Mouse (Mus musculus): ENCODE results near the gene Csf2rb2. TPM values are rescaled to one million over a fixed set of nuclear protein-coding genes. Genes with fewer than 3 reads are reported as not detected.
"Not testable (repeated sequence)": the region's sequence is repeated elsewhere in the genome, so short reads cannot be mapped to it uniquely, and the experiment has no call there.

Gene Csf2rb2
- polyA plus RNA-seq, 1 experiment: 17.2 TPM

DNA sequence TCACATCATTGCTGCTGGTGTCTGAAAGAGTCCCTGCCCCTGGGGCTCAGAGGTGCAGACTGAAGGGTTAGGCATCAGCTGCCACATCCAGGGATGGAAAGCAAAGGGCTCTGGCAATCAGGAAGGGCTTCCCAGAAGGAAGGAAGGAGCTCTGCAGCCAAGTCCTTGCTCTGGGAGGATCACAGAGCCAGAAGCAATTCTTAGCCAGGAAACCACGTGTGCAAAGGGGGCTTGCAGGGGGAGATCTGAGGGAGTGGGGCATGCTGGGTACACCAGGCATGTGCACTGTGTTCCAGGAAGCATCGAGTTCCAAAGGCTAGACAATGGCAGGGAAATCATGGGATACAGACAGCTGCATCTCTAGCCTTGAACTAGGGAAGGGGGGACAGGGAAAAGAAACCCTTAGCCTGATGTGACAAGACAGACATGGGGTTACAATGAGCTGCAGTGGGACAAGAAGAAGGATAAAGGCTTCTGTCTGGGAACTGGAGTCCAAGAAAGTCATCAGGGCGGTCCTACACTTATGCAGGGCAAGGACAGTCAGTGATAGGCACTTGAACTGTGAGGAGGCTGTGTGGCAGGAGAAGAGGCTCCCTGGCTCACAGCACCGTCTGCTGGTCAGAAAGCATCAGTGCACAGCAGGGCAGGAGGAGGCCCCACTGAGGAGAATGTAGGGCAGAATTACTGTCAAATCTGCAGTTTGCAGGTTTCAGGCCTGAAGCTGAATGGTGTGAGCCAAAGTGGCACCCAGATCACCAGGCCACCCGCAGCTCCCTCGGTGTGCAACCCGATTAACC, 34.3 kb upstream of the Csf2rb2 start:
- 52% methylated on average over 7 of the region's 7 CpGs for WGBS
- H3K4me3 ChIP-seq (ENCODE audit: control insufficient read depth, insufficient read depth, low read length); H3K27ac ChIP-seq (ENCODE audit: control insufficient read depth, insufficient read depth, low read length); H3K4me1 ChIP-seq (replicated peaks; ENCODE audit: control insufficient read depth, insufficient read depth, low read length); H3K27me3 ChIP-seq (ENCODE audit: control insufficient read depth, insufficient read depth, low read length); H3K36me3 ChIP-seq (ENCODE audit: control insufficient read depth, insufficient read depth, low read length): not testable (repeated sequence)
- 0 out of 2 replicates have a peak, but pooled peaks have one; percentile 40 for TF ChIP-seq CTCF (IDR thresholded peaks at IDR 0.05; ENCODE audit: borderline replicate concordance, control insufficient read depth, extremely low read depth, insufficient read depth, low read length, poor library complexity)
- DNase-seq: peak; percentile 14

DNA sequence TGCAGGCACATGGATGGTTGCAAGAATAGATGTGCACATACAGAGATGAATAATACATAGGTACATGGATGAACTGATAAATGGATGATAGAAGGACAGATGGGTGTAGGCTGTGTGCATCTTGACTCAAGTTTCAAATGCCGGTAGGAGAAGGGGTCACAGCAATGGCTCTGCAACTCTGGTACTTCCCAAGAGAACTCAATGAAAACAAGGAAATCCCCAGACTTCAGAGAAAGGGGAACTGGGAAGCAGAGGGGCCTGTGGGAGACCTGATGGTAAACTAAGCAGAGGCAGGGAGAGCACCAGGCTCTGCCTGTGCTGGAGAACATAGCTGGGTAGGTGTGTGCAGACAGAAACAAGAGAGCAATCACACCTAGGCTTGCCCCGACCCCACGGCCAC, 28.9 kb upstream of the Csf2rb2 start:
- DNase-seq: no peak
- no peak overlapping the region for H3K27ac ChIP-seq (ENCODE audit: control insufficient read depth, insufficient read depth, low read length)
- H3K4me1 ChIP-seq (replicated peaks; ENCODE audit: control insufficient read depth, insufficient read depth, low read length): no peaks in the 10 kb centered on the region
- H3K4me3 ChIP-seq (ENCODE audit: control insufficient read depth, insufficient read depth, low read length): no peak overlapping the region
- H3K36me3 ChIP-seq (ENCODE audit: control insufficient read depth, insufficient read depth, low read length): no peaks in the 10 kb centered on the region
- no peaks in the 10 kb centered on the region for H3K27me3 ChIP-seq (ENCODE audit: control insufficient read depth, insufficient read depth, low read length)
- 89% methylated on average over 3 of the region's 3 CpGs for WGBS
- TF ChIP-seq POLR2A (IDR thresholded peaks at IDR 0.05; ENCODE audit: control insufficient read depth, extremely low read depth, insufficient read depth, low read length, poor library complexity) (no peak), CTCF (IDR thresholded peaks at IDR 0.05; ENCODE audit: borderline replicate concordance, control insufficient read depth, extremely low read depth, insufficient read depth, low read length, poor library complexity) (no peak)

DNA sequence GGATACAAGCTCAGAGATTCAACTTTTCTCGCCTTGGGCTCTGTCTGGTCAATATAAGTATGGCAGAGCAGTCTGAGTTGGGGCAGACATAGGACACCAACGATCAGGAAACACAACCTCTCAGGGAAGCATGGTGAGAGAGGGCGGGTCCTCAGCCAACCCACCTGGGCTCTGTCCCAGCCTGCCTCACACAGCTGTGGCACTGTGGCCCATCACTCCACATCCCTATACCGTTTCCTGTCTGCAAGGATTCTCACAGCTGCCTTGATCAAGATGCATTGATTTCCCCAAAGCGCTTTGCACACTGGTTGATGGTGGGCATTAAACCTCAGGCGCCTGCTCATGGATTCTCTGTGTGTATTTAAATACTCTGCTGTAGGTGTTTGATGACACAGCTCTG, 27.5 kb upstream of the Csf2rb2 start:
- H3K4me1 ChIP-seq (replicated peaks; ENCODE audit: control insufficient read depth, insufficient read depth, low read length): no peaks in the 10 kb centered on the region
- H3K27me3 ChIP-seq (ENCODE audit: control insufficient read depth, insufficient read depth, low read length): no peaks in the 10 kb centered on the region
- no peaks in the 10 kb centered on the region for H3K36me3 ChIP-seq (ENCODE audit: control insufficient read depth, insufficient read depth, low read length)
- peak; percentile 11 for DNase-seq
- 18% methylated on average over 6 of the region's 6 CpGs for WGBS
- no peak overlapping the region for H3K4me3 ChIP-seq (ENCODE audit: control insufficient read depth, insufficient read depth, low read length)
- no peak for TF ChIP-seq CTCF (IDR thresholded peaks at IDR 0.05; ENCODE audit: borderline replicate concordance, control insufficient read depth, extremely low read depth, insufficient read depth, low read length, poor library complexity)
- no peak for TF ChIP-seq POLR2A (IDR thresholded peaks at IDR 0.05; ENCODE audit: control insufficient read depth, extremely low read depth, insufficient read depth, low read length, poor library complexity)
- no peak overlapping the region for H3K27ac ChIP-seq (ENCODE audit: control insufficient read depth, insufficient read depth, low read length)

DNA sequence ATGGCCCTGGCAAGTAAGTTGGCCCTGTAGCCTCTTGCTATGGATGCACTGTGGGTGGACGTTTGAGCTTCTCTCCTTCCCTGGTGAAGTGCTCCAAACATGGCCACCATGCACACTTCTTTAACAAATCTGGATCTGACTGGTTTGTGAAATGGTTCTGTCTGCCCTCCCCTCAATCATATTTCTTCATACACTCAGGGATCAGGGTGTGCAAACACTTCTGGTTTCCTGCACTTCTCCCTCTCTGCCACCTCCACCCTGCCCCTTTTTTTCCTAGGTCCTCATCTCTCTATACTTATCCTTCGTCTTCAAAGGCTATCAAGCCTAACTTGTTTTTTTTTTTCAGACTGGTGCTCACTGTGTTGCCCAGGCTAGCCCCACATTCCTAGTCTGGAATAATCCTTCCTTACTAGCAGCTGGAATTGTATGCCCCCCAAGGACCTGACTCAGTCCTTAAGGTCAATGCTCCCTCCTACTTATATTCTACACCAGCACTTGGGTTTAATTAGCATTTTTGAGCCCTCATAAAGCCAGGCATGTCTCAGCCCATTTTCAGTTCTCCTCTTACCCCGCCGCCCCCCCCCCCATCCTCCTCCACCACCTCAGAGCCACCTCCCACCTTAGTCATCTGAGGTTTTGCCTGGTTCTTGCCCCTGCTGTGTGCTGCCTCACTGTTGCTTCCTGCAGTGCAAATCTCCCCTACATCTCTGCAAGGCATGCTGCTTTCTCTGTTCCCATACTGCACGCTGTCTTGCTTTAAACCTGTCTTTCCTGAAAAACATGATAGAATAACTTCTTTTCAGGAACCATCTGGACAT, 26.2 kb upstream of the Csf2rb2 start:
- no peak overlapping the region for H3K27ac ChIP-seq (ENCODE audit: control insufficient read depth, insufficient read depth, low read length)
- no peaks in the 10 kb centered on the region for H3K4me1 ChIP-seq (replicated peaks; ENCODE audit: control insufficient read depth, insufficient read depth, low read length)
- no peaks in the 10 kb centered on the region for H3K36me3 ChIP-seq (ENCODE audit: control insufficient read depth, insufficient read depth, low read length)
- DNase-seq: no peak
- WGBS: 32% methylated on average over 5 of the region's 5 CpGs
- H3K4me3 ChIP-seq (ENCODE audit: control insufficient read depth, insufficient read depth, low read length): no peak overlapping the region
- TF ChIP-seq CTCF (IDR thresholded peaks at IDR 0.05; ENCODE audit: borderline replicate concordance, control insufficient read depth, extremely low read depth, insufficient read depth, low read length, poor library complexity) (no peak), POLR2A (IDR thresholded peaks at IDR 0.05; ENCODE audit: control insufficient read depth, extremely low read depth, insufficient read depth, low read length, poor library complexity) (no peak)
- H3K27me3 ChIP-seq (ENCODE audit: control insufficient read depth, insufficient read depth, low read length): no peaks in the 10 kb centered on the region

DNA sequence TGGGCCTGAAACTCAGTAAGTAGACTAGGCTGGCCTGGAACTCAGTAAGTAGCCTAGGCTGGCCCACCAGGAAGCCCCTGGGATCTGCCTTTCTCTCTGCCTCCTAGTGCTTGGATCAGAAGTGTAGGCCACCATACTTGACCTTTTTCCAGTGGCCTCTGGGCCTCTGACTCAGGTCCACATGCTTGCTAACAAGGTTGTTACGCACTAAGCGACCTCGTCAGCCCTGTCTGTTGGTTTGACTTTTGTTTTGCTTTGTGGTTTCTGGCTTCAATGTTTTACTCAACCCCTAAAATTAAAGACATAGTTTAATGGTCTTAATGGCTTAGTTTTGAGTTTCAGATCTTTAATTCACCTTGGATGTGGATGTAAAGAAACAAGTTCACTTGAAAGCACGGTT, 25.2 kb upstream of the Csf2rb2 start:
- WGBS: 74% methylated on average over 4 of the region's 4 CpGs
- TF ChIP-seq CTCF (IDR thresholded peaks at IDR 0.05; ENCODE audit: borderline replicate concordance, control insufficient read depth, extremely low read depth, insufficient read depth, low read length, poor library complexity) (no peak), POLR2A (IDR thresholded peaks at IDR 0.05; ENCODE audit: control insufficient read depth, extremely low read depth, insufficient read depth, low read length, poor library complexity) (no peak)
- DNase-seq: no peak
- Histone ChIP-seq H3K27ac (ENCODE audit: control insufficient read depth, insufficient read depth, low read length) (no peak overlapping the region), H3K36me3 (ENCODE audit: control insufficient read depth, insufficient read depth, low read length) (no peaks in the 10 kb centered on the region), H3K27me3 (ENCODE audit: control insufficient read depth, insufficient read depth, low read length) (no peaks in the 10 kb centered on the region), H3K4me3 (ENCODE audit: control insufficient read depth, insufficient read depth, low read length) (no peak overlapping the region), H3K4me1 (replicated peaks; ENCODE audit: control insufficient read depth, insufficient read depth, low read length) (no peaks in the 10 kb centered on the region)

DNA sequence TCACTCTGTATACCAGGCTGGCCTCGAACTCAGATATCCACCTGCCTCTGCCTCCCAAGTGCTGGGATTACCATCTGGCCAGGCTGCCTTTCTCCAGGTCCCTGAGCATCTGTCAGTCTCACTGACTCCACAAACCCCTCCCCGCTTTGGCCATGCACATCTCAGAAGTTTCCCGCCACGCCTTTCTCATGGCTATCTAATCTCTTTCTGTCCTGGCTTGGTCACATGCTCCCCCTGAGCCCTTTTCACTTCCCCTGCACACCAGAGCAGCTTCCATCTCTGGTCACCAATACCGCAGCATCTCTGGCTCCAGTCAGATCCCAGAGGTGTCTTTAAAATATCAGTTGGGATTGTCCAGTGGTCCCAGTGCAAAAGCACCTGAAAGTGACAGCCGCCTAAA, 24.5 kb upstream of the Csf2rb2 start:
- not testable (repeated sequence) for H3K27me3 ChIP-seq (ENCODE audit: control insufficient read depth, insufficient read depth, low read length); H3K27ac ChIP-seq (ENCODE audit: control insufficient read depth, insufficient read depth, low read length); H3K4me1 ChIP-seq (replicated peaks; ENCODE audit: control insufficient read depth, insufficient read depth, low read length); H3K36me3 ChIP-seq (ENCODE audit: control insufficient read depth, insufficient read depth, low read length); H3K4me3 ChIP-seq (ENCODE audit: control insufficient read depth, insufficient read depth, low read length); DNase-seq
- 92% methylated on average over 6 of the region's 6 CpGs for WGBS
